In genomic region chr11:94385977-94386771, GRCm38 (mm10) we compare ENCODE assay signal across 8 mouse cellular contexts. TPM values are rescaled to one million over a fixed set of nuclear protein-coding genes. Genes with fewer than 3 reads are reported as not detected.
DNase-seq lines count a peak whose midpoint lies in the region; ATAC-seq lines count a peak whose summit lies in the region.

No protein-coding gene starts in this region.

- no peak overlapping the region for H3K4me3 ChIP-seq in hindbrain, embryonic 12.5 days
- H3K4me3 ChIP-seq in limb, embryonic 12.5 days (replicated peaks): no peak overlapping the region
- H3K4me3 ChIP-seq in midbrain, embryonic 10.5 days: peak overlapping the region; percentile 18; the same call in 1 of the 2 replicates
- H3K4me3 ChIP-seq in stomach, embryonic 16.5 days (replicated peaks; ENCODE audit: low read length): no peak overlapping the region

- peak; percentile 43 for DNase-seq in right cerebral cortex, postnatal 14 days
- DNase-seq in right cerebral cortex, postnatal 36 days (ENCODE audit: low spot score in 2 of 2): no peak
- DNase-seq in embryo, embryonic 11.5 days (ENCODE audit: low read depth, low spot score): peak; percentile 41
- DNase-seq in midbrain, embryonic 10.5 days (ENCODE audit: low spot score): peak; percentile 50
- no peak for DNase-seq in ovary, postnatal 14 days (ENCODE audit: low spot score)

- peaks cover 17% of the 10 kb centered on the region for H3K4me1 ChIP-seq in hindbrain, embryonic 12.5 days
- H3K4me1 ChIP-seq in limb, embryonic 12.5 days (replicated peaks): peaks cover 17% of the 10 kb centered on the region
- H3K4me1 ChIP-seq in midbrain, embryonic 10.5 days: peaks cover 18% of the 10 kb centered on the region
- peaks cover 36% of the 10 kb centered on the region for H3K4me1 ChIP-seq in stomach, embryonic 16.5 days (ENCODE audit: control insufficient read depth, insufficient read depth, low read length)

- 0 out of 2 replicates have a peak overlapping the region, but pooled peaks have one; percentile 18 for H3K27ac ChIP-seq in hindbrain, embryonic 12.5 days
- no peak overlapping the region for H3K27ac ChIP-seq in limb, embryonic 12.5 days
- peak overlapping the region; percentile 42 for H3K27ac ChIP-seq in midbrain, embryonic 10.5 days (replicated peaks)
- H3K27ac ChIP-seq in stomach, embryonic 16.5 days (ENCODE audit: low read length): peak overlapping the region; percentile 52

- H3K4me2 ChIP-seq in hindbrain, embryonic 12.5 days (replicated peaks): peak overlapping the region; percentile 23; the same call in 1 of the 2 replicates
- peak overlapping the region; percentile 19; the same call in 1 of the 2 replicates for H3K4me2 ChIP-seq in limb, embryonic 12.5 days
- peak overlapping the region; percentile 34 for H3K4me2 ChIP-seq in stomach, embryonic 16.5 days (ENCODE audit: low read depth, low read length)

- peaks cover under 1% of the 10 kb centered on the region; the same call in 1 of the 2 replicates for H3K27me3 ChIP-seq in hindbrain, embryonic 12.5 days
- H3K27me3 ChIP-seq in limb, embryonic 12.5 days: peaks cover under 1% of the 10 kb centered on the region; the same call in 1 of the 2 replicates
- H3K27me3 ChIP-seq in midbrain, embryonic 10.5 days (ENCODE audit: low read depth, poor library complexity, severe bottlenecking): peaks cover 9% of the 10 kb centered on the region; the same call in 1 of the 2 replicates
- no peaks in the 10 kb centered on the region for H3K27me3 ChIP-seq in stomach, embryonic 16.5 days (ENCODE audit: control insufficient read depth, insufficient read depth, low read length)

- 0 out of 2 replicates have a peak overlapping the region, but pooled peaks have one; percentile 15 for H3K9ac ChIP-seq in hindbrain, embryonic 12.5 days
- no peak overlapping the region for H3K9ac ChIP-seq in limb, embryonic 12.5 days (replicated peaks)
- peak overlapping the region; percentile 35 for H3K9ac ChIP-seq in stomach, embryonic 16.5 days (ENCODE audit: low read length)

- H3K9me3 ChIP-seq in hindbrain, embryonic 12.5 days (replicated peaks): no peaks in the 10 kb centered on the region
- H3K9me3 ChIP-seq in limb, embryonic 12.5 days: no peaks in the 10 kb centered on the region
- H3K9me3 ChIP-seq in midbrain, embryonic 10.5 days (replicated peaks): no peaks in the 10 kb centered on the region
- H3K9me3 ChIP-seq in stomach, embryonic 16.5 days (replicated peaks; ENCODE audit: control insufficient read depth, low read length): no peaks in the 10 kb centered on the region

- peak; percentile 81 for ATAC-seq in hindbrain, embryonic 12.5 days (ENCODE audit: low FRiP score)
- ATAC-seq in limb, embryonic 12.5 days (ENCODE audit: insufficient number of reproducible peaks, insufficient read depth, low FRiP score, low TSS enrichment, low read depth): 0 out of 2 replicates have a peak, but pooled peaks have one; percentile 37
- ATAC-seq in stomach, embryonic 16.5 days (ENCODE audit: insufficient read depth, low FRiP score): peak; percentile 55; the same call in 1 of the 2 replicates

- 18% methylated on average over 12 of the region's 12 CpGs for WGBS in hindbrain, embryonic 12.5 days
- WGBS in limb, embryonic 12.5 days: 9% methylated on average over 12 of the region's 12 CpGs
- WGBS in midbrain, embryonic 10.5 days: 43% methylated on average over 12 of the region's 12 CpGs
- 14% methylated on average over 12 of the region's 12 CpGs for WGBS in stomach, embryonic 16.5 days

- no peaks in the 10 kb centered on the region for H3K36me3 ChIP-seq in hindbrain, embryonic 12.5 days
- no peaks in the 10 kb centered on the region for H3K36me3 ChIP-seq in limb, embryonic 12.5 days
- no peaks in the 10 kb centered on the region for H3K36me3 ChIP-seq in midbrain, embryonic 10.5 days
- no peaks in the 10 kb centered on the region for H3K36me3 ChIP-seq in stomach, embryonic 16.5 days (ENCODE audit: control insufficient read depth, insufficient read depth, low read length)

RNA-seq across cellular contexts. Expression of gene Abcc3, which starts 6.6 kb away (rescaled TPM):
- 0.81 and 1.2 TPM in 2 replicates for polyA plus RNA-seq in hindbrain, embryonic 12.5 days (2016; fragmentation: Nextera tagmentation; extraction: Ambion mirVana)
- polyA plus RNA-seq in limb, embryonic 12.5 days (2016; fragmentation: Nextera tagmentation; extraction: Ambion mirVana): 0.63 and 0.84 TPM in 2 replicates
- 0.37 and 0.42 TPM in 2 replicates for polyA plus RNA-seq in midbrain, embryonic 10.5 days (2016; fragmentation: Nextera tagmentation; extraction: Ambion mirVana)
- 11.4 and 16.4 TPM in 2 replicates for polyA plus RNA-seq in stomach, embryonic 16.5 days (2015; fragmentation: Nextera tagmentation; extraction: Ambion mirVana)

RNA-seq across cellular contexts. Expression of gene Ankrd40, which starts 58.4 kb away (rescaled TPM):
- polyA plus RNA-seq in hindbrain, embryonic 12.5 days (2016; fragmentation: Nextera tagmentation; extraction: Ambion mirVana): 27.3 and 28.7 TPM in 2 replicates
- polyA plus RNA-seq in limb, embryonic 12.5 days (2016; fragmentation: Nextera tagmentation; extraction: Ambion mirVana): 23.9 and 35.0 TPM in 2 replicates
- 11.1 and 12.9 TPM in 2 replicates for polyA plus RNA-seq in midbrain, embryonic 10.5 days (2016; fragmentation: Nextera tagmentation; extraction: Ambion mirVana)
- 11.0 and 11.1 TPM in 2 replicates for polyA plus RNA-seq in stomach, embryonic 16.5 days (2015; fragmentation: Nextera tagmentation; extraction: Ambion mirVana)

Comparison
In these comparisons a context has a peak if more than half of its experiments do, and no peak if none do; other contexts are left out.
1. DNase-seq: peak in right cerebral cortex, postnatal 14 days (single experiment), embryo, embryonic 11.5 days (single experiment) and midbrain, embryonic 10.5 days (single experiment); none in right cerebral cortex, postnatal 36 days (0 of 2) and ovary, postnatal 14 days (single experiment).
2. Peak in every context shown above with its lines, with median percentiles within 50 percentile points of each other: ATAC-seq and H3K4me2 ChIP-seq.